Mouse (Mus musculus) brown adipose tissue, adult 24 weeks (tissue): ENCODE data around the gene Myo1d. TPM values are rescaled to one million over a fixed set of nuclear protein-coding genes. Genes with fewer than 3 reads are reported as not detected.

Experiments
- H3K27ac ChIP-seq: fragments of 200-500 bp; replicated peaks from 2 replicates; pipeline ENCODE4 v1.5.1; 2012; ENCODE audit warnings: low read depth, mild to moderate bottlenecking, low read length
- H3K4me1 ChIP-seq: fragments of 200-500 bp; 2 replicates; pipeline ENCODE4 v1.6.1; 2012; ENCODE audit warnings: low read length, mixed read lengths; ENCODE audit not compliant: control insufficient read depth, insufficient read depth, insufficient read length
- H3K4me3 ChIP-seq: fragments of 200-500 bp; 2 replicates; pipeline ENCODE4 v1.5.1; 2012; ENCODE audit warnings: low read depth, mild to moderate bottlenecking, low read length, moderate library complexity; ENCODE audit not compliant: insufficient read depth
- polyA plus RNA-seq: library from polyadenylated mRNA; stranded (reverse); fragments of >200 nt; gene quantifications from 2 replicates; pipeline ENCODE4 v1.2.4, GENCODE M21; 2012; ENCODE audit not compliant: missing spikeins, insufficient read depth, insufficient read length

The Myo1d gene
- polyA plus RNA-seq, 1 experiment, result 2.5 TPM

GRCm38 (mm10) chr11:80506483-80506882, 273.3 kb downstream of the Myo1d start:
- no peak overlapping the region for H3K27ac ChIP-seq
- H3K4me3 ChIP-seq, result no peak overlapping the region

GRCm38 (mm10) chr11:80505581-80505980, 274.2 kb downstream of the Myo1d start:
- Histone ChIP-seq H3K27ac (no peak overlapping the region), H3K4me1 (no peaks in the 10 kb centered on the region; the same call in 1 of the 2 replicates), H3K4me3 (no peak overlapping the region)

More at GRCm38 (mm10) chr11:80506483-80506882, 273.3 kb downstream of the Myo1d start:
- no peaks in the 10 kb centered on the region; the same call in 1 of the 2 replicates for H3K4me1 ChIP-seq

- H3K4me1 ChIP-seq, result no peaks in the 10 kb centered on the region; the same call in 1 of the 2 replicates
- H3K4me3 ChIP-seq, result no peak overlapping the region
- no peak overlapping the region for H3K27ac ChIP-seq
Observed at GRCm38 (mm10) chr11:80504519-80505385, 275.1 kb downstream of the Myo1d start.

GRCm38 (mm10) chr11:80503726-80504452, 275.9 kb downstream of the Myo1d start:
- Histone ChIP-seq H3K27ac (no peak overlapping the region), H3K4me3 (no peak overlapping the region), H3K4me1 (no peaks in the 10 kb centered on the region; the same call in 1 of the 2 replicates)

- no peak overlapping the region for H3K27ac ChIP-seq
- no peaks in the 10 kb centered on the region; the same call in 1 of the 2 replicates for H3K4me1 ChIP-seq
- no peak overlapping the region for H3K4me3 ChIP-seq
Observed at GRCm38 (mm10) chr11:80503281-80503680, 276.5 kb downstream of the Myo1d start.

- no peaks in the 10 kb centered on the region for H3K4me1 ChIP-seq
- H3K27ac ChIP-seq, result no peak overlapping the region
- H3K4me3 ChIP-seq, result no peak overlapping the region
Observed at GRCm38 (mm10) chr11:80499550-80499952, 280.3 kb downstream of the Myo1d start.

- Histone ChIP-seq H3K4me1 (no peaks in the 10 kb centered on the region), H3K4me3 (no peak overlapping the region), H3K27ac (no peak overlapping the region)
Observed at GRCm38 (mm10) chr11:80498328-80499070, 281.3 kb downstream of the Myo1d start.

- no peak overlapping the region for H3K27ac ChIP-seq
- no peaks in the 10 kb centered on the region for H3K4me1 ChIP-seq
- no peak overlapping the region for H3K4me3 ChIP-seq
Observed at GRCm38 (mm10) chr11:80497225-80497919, 282.5 kb downstream of the Myo1d start.

GRCm38 (mm10) chr11:80496640-80497039, 283.2 kb downstream of the Myo1d start:
- no peak overlapping the region for H3K4me3 ChIP-seq
- H3K4me1 ChIP-seq, result no peaks in the 10 kb centered on the region
- H3K27ac ChIP-seq, result no peak overlapping the region

GRCm38 (mm10) chr11:80495972-80496371, 283.9 kb downstream of the Myo1d start:
- H3K27ac ChIP-seq, result no peak overlapping the region
- no peak overlapping the region for H3K4me3 ChIP-seq
- H3K4me1 ChIP-seq, result no peaks in the 10 kb centered on the region

GRCm38 (mm10) chr11:80494852-80495251, 285.0 kb downstream of the Myo1d start:
- Histone ChIP-seq H3K4me1 (no peaks in the 10 kb centered on the region), H3K4me3 (no peak overlapping the region), H3K27ac (no peak overlapping the region)

- Histone ChIP-seq H3K4me1 (no peaks in the 10 kb centered on the region), H3K4me3 (no peak overlapping the region)
Observed at GRCm38 (mm10) chr11:80493186-80493585, 286.6 kb downstream of the Myo1d start.

GRCm38 (mm10) chr11:80490831-80491230, 289.0 kb downstream of the Myo1d start:
- Histone ChIP-seq H3K27ac (no peak overlapping the region), H3K4me3 (no peak overlapping the region), H3K4me1 (no peaks in the 10 kb centered on the region)

More at GRCm38 (mm10) chr11:80493186-80493585, 286.6 kb downstream of the Myo1d start:
- no peak overlapping the region for H3K27ac ChIP-seq

GRCm38 (mm10) chr11:80489882-80490196, 290.0 kb downstream of the Myo1d start:
- H3K4me3 ChIP-seq, result no peak overlapping the region
- no peak overlapping the region for H3K27ac ChIP-seq
- H3K4me1 ChIP-seq, result no peaks in the 10 kb centered on the region
